Mouse (Mus musculus) heart, adult 2 months (tissue): ENCODE data around the gene Atp6v1e1.

Experiments
- EP300 ChIP-seq: fragments of 200-500 bp; IDR thresholded peaks from 2 replicates; pipeline ENCODE4 v1.6.1; 2011; ENCODE audit warnings: low read depth, low read length, control low read depth; ENCODE audit not compliant: insufficient read depth
- POLR2A ChIP-seq: fragments of 200-500 bp; IDR thresholded peaks from 2 replicates; pipeline ENCODE4 v1.6.1; 2011; ENCODE audit warnings: mild to moderate bottlenecking, low read depth, low read length, control low read depth; ENCODE audit not compliant: insufficient read depth

GRCm38 (mm10) chr6:120822307-120822928, at the start of gene Atp6v1e1:
- no peak for TF ChIP-seq EP300
- TF ChIP-seq POLR2A, result peak; percentile 92
